Mouse (Mus musculus) cerebellum, adult 2 months (tissue): ENCODE results near the gene Fam243. TPM values are rescaled to one million over a fixed set of nuclear protein-coding genes. Genes with fewer than 3 reads are reported as not detected.

Source experiments
- DNase-seq, 2 experiments: peaks; one replicate each; pipeline ENCODE4 v3.0.0; 2021
- H3K27ac ChIP-seq: fragments of 200-500 bp; 2 replicates; pipeline ENCODE4 v1.5.1; 2012; ENCODE audit warnings: low read length, control low read depth, inconsistent platforms; ENCODE audit not compliant: insufficient read depth
- H3K27me3 ChIP-seq: fragments of 200-500 bp; 2 replicates; pipeline ENCODE4 v1.6.1; 2012; ENCODE audit warnings: inconsistent platforms, mild to moderate bottlenecking, low read length, moderate library complexity; ENCODE audit not compliant: control insufficient read depth, insufficient read depth
- H3K4me1 ChIP-seq: fragments of 200-500 bp; 2 replicates; pipeline ENCODE4 v1.6.1; 2011; ENCODE audit warnings: low read length; ENCODE audit not compliant: control insufficient read depth, insufficient read depth
- H3K4me3 ChIP-seq: fragments of 200-500 bp; replicated peaks from 2 replicates; pipeline ENCODE3; 2011; ENCODE audit warnings: mild to moderate bottlenecking, low read depth, low read length, control low read depth; ENCODE audit not compliant: insufficient read depth
- CTCF ChIP-seq: fragments of 200-500 bp; IDR thresholded peaks from 2 replicates; pipeline ENCODE4 v1.5.1; 2011; ENCODE audit warnings: low read depth, mild to moderate bottlenecking, control low read depth, low read length, moderate library complexity, borderline replicate concordance; ENCODE audit not compliant: insufficient read depth
- POLR2A ChIP-seq: fragments of 200-500 bp; IDR thresholded peaks from 2 replicates; pipeline ENCODE4 v1.6.1; 2011; ENCODE audit warnings: low read length, control low read depth, borderline replicate concordance; ENCODE audit not compliant: insufficient read depth
- WGBS: fragments of 180-500 bp; shearing (Covaris S2); methylation state at CpG from one replicate; pipeline ENCODE4 v1.1.7; 2018; 5-methylcytosine and 5-hydroxymethylcytosine counted together
- polyA plus RNA-seq: library from polyadenylated mRNA; depleted of rRNA; stranded (reverse); fragments of >200 nt; gene quantifications from 2 replicates; pipeline ENCODE4 v1.2.3, GENCODE M21; 2012; rRNA removed

Gene Fam243
- polyA plus RNA-seq, result not detected in 2 replicates

DNA sequence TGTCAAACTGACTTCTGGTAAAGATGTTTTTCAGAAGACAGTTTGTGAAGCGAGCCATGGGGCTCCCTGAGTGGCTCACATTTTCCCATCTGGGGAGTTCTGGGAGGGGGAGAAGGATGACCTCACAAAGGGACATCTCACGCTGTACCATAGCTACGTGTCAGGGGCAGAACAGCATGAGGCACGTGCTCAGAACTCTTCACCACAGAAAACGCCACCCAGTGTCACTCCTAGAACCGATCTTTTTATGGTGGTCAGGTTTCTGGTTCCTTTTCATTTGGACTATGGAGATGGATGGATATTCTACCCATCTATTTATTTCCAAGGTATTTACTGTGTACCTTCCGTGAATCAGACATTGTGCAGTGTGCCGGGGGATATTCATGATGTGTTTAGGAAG, at the start of gene Fam243:
Fam243 (minus strand) TSS at position 101 of the 400 bp plus-strand sequence.
- no peaks in the 10 kb centered on the region for H3K27me3 ChIP-seq
- no peak for TF ChIP-seq CTCF
- TF ChIP-seq POLR2A, result no peak
- no peaks in the 10 kb centered on the region for H3K4me1 ChIP-seq
- WGBS, result 91% methylated on average over 8 of the region's 8 CpGs
- no peak for DNase-seq
- no peak within 1 kb of the TSS for H3K4me3 ChIP-seq
- no peak within 1 kb of the TSS for H3K27ac ChIP-seq

DNA sequence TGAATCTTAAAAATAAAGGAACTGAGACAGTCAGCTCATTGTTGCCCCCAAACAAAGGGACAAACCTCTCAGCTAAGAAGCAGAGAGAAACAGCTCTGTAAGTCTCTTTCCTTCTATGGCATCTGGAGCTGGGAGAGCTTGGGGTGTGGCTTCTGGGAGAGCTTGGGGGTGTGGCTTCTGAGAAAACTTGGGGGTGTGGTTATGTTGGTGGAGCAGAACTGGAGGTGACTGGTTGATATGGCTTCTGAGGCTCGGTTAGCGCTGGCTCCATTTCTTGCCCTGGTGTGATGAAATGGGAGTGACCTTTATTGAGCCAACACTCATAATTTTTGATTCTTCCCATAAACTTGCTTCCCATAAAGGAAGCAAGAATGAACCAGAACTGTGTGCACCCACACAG, 48.0 kb upstream of the Fam243 start:
- no peak overlapping the region for H3K4me3 ChIP-seq
- no peak for TF ChIP-seq CTCF
- TF ChIP-seq POLR2A, result no peak
- no peaks in the 10 kb centered on the region for H3K27me3 ChIP-seq
- no peak for DNase-seq
- H3K27ac ChIP-seq, result no peak overlapping the region
- 90% methylated on average over 2 of the region's 2 CpGs for WGBS
- H3K4me1 ChIP-seq, result peaks cover 15% of the 10 kb centered on the region

DNA sequence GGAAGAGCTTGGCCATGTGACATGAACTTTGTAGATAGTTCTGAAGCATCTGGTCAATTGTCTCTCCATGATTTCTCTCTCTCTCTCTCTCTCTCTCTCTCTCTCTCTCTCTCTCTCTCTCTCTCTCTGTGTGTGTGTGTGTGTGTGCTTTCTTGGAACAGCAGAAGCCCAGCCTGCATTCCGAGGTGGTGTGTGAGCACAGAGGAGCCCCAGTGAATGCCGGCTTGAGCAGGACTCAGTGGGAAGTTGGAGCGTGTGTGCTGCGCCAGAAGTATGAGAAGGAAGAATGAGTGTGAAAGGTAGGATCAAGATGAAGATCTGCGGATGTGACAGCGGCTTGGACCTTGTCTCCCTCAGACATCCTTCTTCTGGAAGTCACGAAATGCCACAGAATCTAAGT, 44.2 kb upstream of the Fam243 start:
- no peaks in the 10 kb centered on the region for H3K27me3 ChIP-seq
- no peak overlapping the region for H3K27ac ChIP-seq
- H3K4me3 ChIP-seq, result no peak overlapping the region
- DNase-seq, result no peak
- H3K4me1 ChIP-seq, result no peaks in the 10 kb centered on the region; the same call in 1 of the 2 replicates
- WGBS, result 56% methylated on average over 7 of the region's 7 CpGs
- no peak for TF ChIP-seq POLR2A
- TF ChIP-seq CTCF, result no peak

DNA sequence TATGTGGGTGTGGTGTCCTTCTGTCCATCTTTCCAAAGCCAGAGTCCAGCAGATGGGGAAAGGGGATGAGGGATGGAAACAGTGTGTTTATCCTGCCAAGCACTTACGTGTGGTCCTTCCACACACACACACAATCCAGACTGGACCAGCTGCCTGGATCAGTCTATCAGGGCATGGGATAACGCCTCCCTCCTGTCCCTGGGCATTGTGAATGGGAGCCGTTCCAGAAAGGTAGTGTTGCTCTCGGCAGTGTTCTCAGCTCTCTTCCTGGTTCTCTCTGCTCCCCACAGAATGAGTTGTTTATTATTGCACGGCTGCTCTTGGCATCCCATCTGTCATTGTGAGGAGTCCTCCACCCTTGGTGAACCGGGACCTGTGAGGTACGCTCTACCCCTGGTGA, 39.5 kb upstream of the Fam243 start:
- no peak for DNase-seq
- TF ChIP-seq CTCF (no peak), POLR2A (no peak)
- 25% methylated on average over 7 of the region's 7 CpGs for WGBS
- Histone ChIP-seq H3K27ac (no peak overlapping the region), H3K4me3 (no peak overlapping the region), H3K27me3 (no peaks in the 10 kb centered on the region), H3K4me1 (no peaks in the 10 kb centered on the region)

DNA sequence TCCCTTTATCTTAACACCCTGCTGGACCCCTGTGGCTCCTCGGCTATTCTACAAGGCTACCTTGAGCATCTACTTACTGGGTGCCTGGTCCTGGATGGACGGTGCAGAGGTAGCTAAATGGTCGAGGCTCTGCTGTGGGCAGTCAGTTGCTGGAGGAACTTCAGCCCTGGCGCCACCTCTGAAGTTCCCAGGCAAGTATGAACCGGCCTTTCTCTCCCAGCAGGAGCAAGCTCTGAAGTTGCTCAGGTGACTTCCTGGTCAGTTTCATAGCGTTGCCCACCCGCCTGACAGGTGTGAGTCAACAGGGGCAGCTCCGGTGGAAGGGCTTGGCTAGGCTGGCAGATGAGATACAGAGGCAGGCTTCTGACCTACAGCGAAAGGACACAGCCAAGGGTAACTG, 38.0 kb upstream of the Fam243 start, which contains the start of gene Kcne1:
Kcne1 (minus strand) TSS at position 240 of the 400 bp plus-strand sequence.
- no peak within 1 kb of the TSS for H3K27ac ChIP-seq
- no peak for DNase-seq
- H3K27me3 ChIP-seq, result no peaks in the 10 kb centered on the region
- H3K4me1 ChIP-seq, result no peaks in the 10 kb centered on the region
- no peak within 1 kb of the TSS for H3K4me3 ChIP-seq
- WGBS, result 83% methylated on average over 9 of the region's 9 CpGs
- no peak for TF ChIP-seq POLR2A
- no peak for TF ChIP-seq CTCF

DNA sequence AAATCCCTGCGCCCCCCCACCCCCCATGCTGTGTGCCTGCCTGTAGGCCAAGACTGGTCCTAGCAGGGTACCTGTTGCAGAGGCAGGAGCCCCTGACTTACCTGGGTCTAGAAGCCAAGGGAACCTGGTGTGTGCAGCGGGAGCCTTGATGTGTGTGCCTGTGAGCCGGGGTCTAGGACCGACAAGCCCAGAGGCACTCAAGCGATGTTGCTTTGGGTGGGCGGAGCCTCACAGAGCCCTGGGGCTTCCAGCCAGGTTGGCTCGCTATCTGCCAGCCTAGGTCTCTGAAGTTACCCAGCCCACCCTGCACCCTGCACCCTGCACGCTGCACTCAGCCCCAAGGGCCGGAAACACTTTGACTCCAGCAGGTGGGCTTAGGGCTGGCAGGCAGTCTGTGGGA, 37.5 kb upstream of the Fam243 start:
- H3K4me1 ChIP-seq, result no peaks in the 10 kb centered on the region
- DNase-seq, result no peak
- no peak overlapping the region for H3K27ac ChIP-seq
- 28% methylated on average over 9 of the region's 9 CpGs for WGBS
- no peaks in the 10 kb centered on the region for H3K27me3 ChIP-seq
- TF ChIP-seq POLR2A, result no peak
- no peak for TF ChIP-seq CTCF
- no peak overlapping the region for H3K4me3 ChIP-seq

DNA sequence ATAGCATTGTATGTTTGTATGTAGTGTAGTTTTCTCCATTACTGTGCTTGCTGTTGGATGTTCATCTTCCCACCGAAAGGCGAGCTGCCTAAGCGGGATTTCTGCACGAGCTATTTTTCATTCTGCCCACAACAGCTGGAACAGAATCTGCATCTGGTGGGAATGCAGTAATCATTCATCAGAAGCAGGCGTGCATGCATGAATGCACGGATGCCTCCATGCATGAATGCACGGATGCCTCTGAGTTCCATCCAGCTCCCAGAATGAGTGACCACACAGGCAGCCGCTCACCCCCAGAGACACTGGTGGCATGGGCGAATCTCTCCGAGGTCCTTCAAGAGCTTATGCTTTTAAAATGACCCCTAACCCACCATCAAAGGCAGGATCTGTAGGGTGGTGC, 36.3 kb upstream of the Fam243 start:
- no peaks in the 10 kb centered on the region for H3K4me1 ChIP-seq
- TF ChIP-seq CTCF (no peak), POLR2A (no peak)
- H3K27me3 ChIP-seq, result no peaks in the 10 kb centered on the region
- DNase-seq, result no peak
- 46% methylated on average over 10 of the region's 10 CpGs for WGBS
- no peak overlapping the region for H3K27ac ChIP-seq
- H3K4me3 ChIP-seq, result no peak overlapping the region

DNA sequence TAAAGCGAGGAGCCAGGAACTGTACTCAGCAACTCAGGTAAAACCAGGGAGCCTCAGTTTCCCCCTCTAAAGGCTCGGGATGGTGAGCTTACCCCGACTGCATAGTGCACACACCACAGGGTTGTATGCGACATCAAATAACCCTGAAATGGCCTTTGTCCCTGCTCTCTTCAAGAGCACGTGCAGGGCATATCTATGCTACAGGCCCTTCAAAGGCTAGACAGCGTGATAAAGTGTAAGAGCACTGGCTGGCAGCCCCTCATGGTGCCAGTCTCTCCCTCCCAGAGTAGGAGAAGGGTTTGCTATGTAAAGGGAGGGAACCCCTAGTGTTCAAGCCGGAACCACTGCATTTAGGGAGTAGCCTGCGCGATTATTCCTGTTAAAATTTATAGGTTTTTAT, 35.8 kb upstream of the Fam243 start:
- no peak overlapping the region for H3K4me3 ChIP-seq
- no peaks in the 10 kb centered on the region for H3K27me3 ChIP-seq
- WGBS, result 80% methylated on average over 9 of the region's 9 CpGs
- no peak for TF ChIP-seq CTCF
- no peak for TF ChIP-seq POLR2A
- DNase-seq, result no peak
- H3K27ac ChIP-seq, result no peak overlapping the region
- H3K4me1 ChIP-seq, result no peaks in the 10 kb centered on the region

DNA sequence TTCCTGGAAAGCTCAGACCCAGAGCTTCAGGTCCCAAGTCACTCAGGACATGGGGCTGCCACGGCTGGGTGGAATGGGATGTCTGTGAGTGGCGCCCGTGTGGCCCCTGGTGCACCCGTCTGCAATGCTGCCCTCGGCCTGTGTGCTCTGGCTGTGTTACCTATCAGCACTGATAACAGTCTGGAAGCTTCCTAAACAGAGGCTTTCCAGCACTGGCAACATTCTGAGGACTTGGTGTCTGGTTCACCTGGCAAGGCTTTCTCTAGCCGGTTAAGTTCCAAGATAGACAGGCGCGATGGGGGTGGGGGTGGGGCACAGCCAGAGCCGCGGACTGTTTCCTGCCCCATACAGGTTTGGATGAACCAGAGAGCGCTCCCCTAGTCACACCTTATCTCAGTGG, 34.7 kb upstream of the Fam243 start:
- no peak for TF ChIP-seq POLR2A
- no peak for TF ChIP-seq CTCF
- 51% methylated on average over 11 of the region's 11 CpGs for WGBS
- no peaks in the 10 kb centered on the region for H3K27me3 ChIP-seq

More for the DNA sequence above, 34.7 kb upstream of the Fam243 start:
- Histone ChIP-seq H3K27ac (no peak overlapping the region), H3K4me1 (no peaks in the 10 kb centered on the region), H3K4me3 (no peak overlapping the region)
- no peak for DNase-seq
